31 mouse cellular contexts compared by ENCODE assay signal in the genomic region with DNA sequence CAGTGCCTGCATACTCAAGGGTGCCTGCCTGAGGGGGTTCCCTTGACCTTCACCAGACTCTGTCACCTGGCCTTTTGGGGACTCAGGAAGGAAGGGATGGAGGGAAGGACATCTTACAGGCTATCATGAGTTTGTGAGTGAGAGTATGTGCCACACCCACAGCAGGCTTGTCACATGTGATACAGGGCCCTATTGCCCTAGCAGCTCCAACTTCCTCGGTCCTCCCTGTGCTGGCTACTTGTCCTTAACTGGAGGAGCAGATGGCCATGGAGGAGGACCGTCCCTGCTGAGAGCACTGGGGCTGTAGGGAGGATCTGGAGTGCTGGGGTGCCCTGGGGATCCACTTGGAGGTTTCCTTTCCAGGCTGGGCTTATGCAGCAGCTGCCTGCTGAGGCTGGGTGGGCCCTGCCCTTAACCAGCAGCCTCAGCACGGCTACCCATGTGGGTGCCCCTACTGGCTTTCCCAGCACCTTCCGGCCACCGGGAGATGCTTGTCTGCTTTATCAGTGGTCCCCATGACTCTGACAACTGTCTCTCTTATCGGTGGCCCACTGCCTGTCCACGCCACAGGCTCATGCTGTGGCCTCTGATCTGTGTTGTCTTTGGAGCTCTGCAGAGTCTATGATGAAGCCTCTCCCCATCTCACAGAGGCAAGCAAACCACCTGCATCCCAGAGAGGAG. TPM values are rescaled to one million over a fixed set of nuclear protein-coding genes. Genes with fewer than 3 reads are reported as not detected.
DNase-seq lines count a peak whose midpoint lies in the region; ATAC-seq and TF ChIP-seq lines count a peak whose summit lies in the region.
"Had no signal": no experiment of that assay in that cellular context is flagged by ENCODE, and none has a peak within 500 bp of the region (broad histone marks: within the 10 kb centered on the region; RNA-seq: fewer than 3 reads in every experiment).

No protein-coding gene starts in this region.

- peak; percentile 70 for ATAC-seq in G1E (ENCODE audit: extremely low read depth, insufficient number of reproducible peaks, low FRiP score, poor library complexity, severe bottlenecking)
- ATAC-seq in liver, postnatal 0 days = 0 out of 2 replicates have a peak, but pooled peaks have one; percentile 5
- ATAC-seq: activated CD4-positive, CD25-positive, alpha-beta regulatory T cell, adult 4 months; forebrain, embryonic 13.5 days; midbrain, embryonic 15.5 days had no signal

- no peak overlapping the region for H3K4me2 ChIP-seq in liver, postnatal 0 days (ENCODE audit: low read depth, low read length)
- H3K4me2 ChIP-seq: forebrain, embryonic 13.5 days; midbrain, embryonic 15.5 days had no signal

- H3K27ac ChIP-seq in liver, postnatal 0 days (ENCODE audit: low read depth) = no peak overlapping the region
- H3K27ac ChIP-seq: embryonic facial prominence, embryonic 10.5 days; forebrain, embryonic 13.5 days; heart, adult 2 months; macrophage; midbrain, embryonic 15.5 days had no signal

- no peaks in the 10 kb centered on the region for H3K27me3 ChIP-seq in G1E (ENCODE audit: insufficient read depth, low read length)
- no peaks in the 10 kb centered on the region for H3K27me3 ChIP-seq in liver, postnatal 0 days (ENCODE audit: insufficient read depth, low read length)
- H3K27me3 ChIP-seq: forebrain, embryonic 13.5 days; midbrain, embryonic 15.5 days had no signal

- H3K36me3 ChIP-seq in G1E (replicated peaks) = peaks cover 34% of the 10 kb centered on the region
- H3K36me3 ChIP-seq in liver, postnatal 0 days (replicated peaks; ENCODE audit: insufficient read depth, low read length) = no peaks in the 10 kb centered on the region
- H3K36me3 ChIP-seq: midbrain, embryonic 15.5 days had no signal

- H3K9me3 ChIP-seq in G1E (replicated peaks) = no peaks in the 10 kb centered on the region
- no peaks in the 10 kb centered on the region for H3K9me3 ChIP-seq in liver, postnatal 0 days (ENCODE audit: low read length)
- H3K9me3 ChIP-seq: embryonic facial prominence, embryonic 10.5 days; forebrain, embryonic 13.5 days; midbrain, embryonic 15.5 days had no signal

- WGBS in liver, postnatal 0 days (ENCODE audit: insufficient replicate concordance) = 52% methylated on average over 7 of the region's 7 CpGs

- no peak overlapping the region for H3K9ac ChIP-seq in liver, postnatal 0 days (replicated peaks)
- H3K9ac ChIP-seq: forebrain, embryonic 13.5 days; midbrain, embryonic 15.5 days had no signal

- peak; percentile 73 for TF ChIP-seq EP300 in liver, postnatal 0 days (IDR thresholded peaks at IDR 0.05; ENCODE audit: low read depth)

- no peak for TF ChIP-seq CTCF in G1E (IDR thresholded peaks at IDR 0.05; ENCODE audit: low read depth, low read length)
- TF ChIP-seq CTCF in liver, postnatal 0 days (IDR thresholded peaks at IDR 0.05; ENCODE audit: low read depth) = no peak

- peak; percentile 86 for DNase-seq in G1E (ENCODE audit: low spot score)
- DNase-seq in c-Kit-positive CD71-positive TER-119-positive erythroid progenitor cells, embryonic 14.5 days (ENCODE audit: low spot score) = peak; percentile 34
- DNase-seq in liver = peak; percentile 72
- no peak for DNase-seq in liver, postnatal 0 days
- DNase-seq in heart, postnatal 36 days = no peak
- no peak for DNase-seq in urinary bladder, adult 2 months (ENCODE audit: low spot score)
- DNase-seq in kidney, adult 8-10 months = no peak
- DNase-seq in heart, adult 11 months = no peak
- DNase-seq: adrenal gland, postnatal 14 days; cerebellum, adult 11-12 months; cerebellum, postnatal 36 days; gastrocnemius, postnatal 14 days; heart, adult 2 months; kidney, postnatal 4 days; layer of hippocampus, adult 9-11 months; right cerebral cortex, postnatal 4 days; thymus, postnatal 14 days had no signal

- intact Hi-C loops in heart, postnatal 36 days (cut with DNase I) = loop anchor here (5.0 kb wide), 1 partner anchor 160 kb away; no protein-coding TSS in a partner anchor

- peak overlapping the region; percentile 58; the same call in 1 of the 2 replicates for H3K4me3 ChIP-seq in G1E (ENCODE audit: low read depth, low read length)
- no peak overlapping the region for H3K4me3 ChIP-seq in liver, postnatal 0 days (ENCODE audit: low read depth, low read length)
- H3K4me3 ChIP-seq: embryonic facial prominence, embryonic 10.5 days; forebrain, embryonic 13.5 days; heart, adult 2 months; midbrain, embryonic 15.5 days had no signal

- peaks cover 96% of the 10 kb centered on the region for H3K4me1 ChIP-seq in G1E (ENCODE audit: insufficient read depth, low read depth, low read length)
- peaks cover 40% of the 10 kb centered on the region for H3K4me1 ChIP-seq in liver, postnatal 0 days (ENCODE audit: insufficient read depth)
- H3K4me1 ChIP-seq: forebrain, embryonic 13.5 days; midbrain, embryonic 15.5 days had no signal

RNA-seq across cellular contexts. Expression of gene Dnajb8, which starts 29.9 kb away (rescaled TPM):
- total RNA-seq in G1E (2014; fragmentation: Nextera tagmentation) (not detected in 2 replicates), G1E (2017) (0.11 TPM in 1 of 2 replicates, not detected in the other)
- polyA plus RNA-seq in G1E (2012) = not detected in 2 replicates
- not detected in 2 replicates for polyA plus RNA-seq in liver, postnatal 0 days (2015; fragmentation: Nextera tagmentation; extraction: Ambion mirVana)
- not detected for total RNA-seq in heart, postnatal 36 days (2021)
- not detected in 2 replicates for polyA plus RNA-seq in urinary bladder, adult 2 months (2012; rRNA removed)
- total RNA-seq: adrenal gland, postnatal 14 days; gastrocnemius, postnatal 14 days; heart, adult 2 months; hematopoietic stem cell, adult 5-6 weeks; left cerebral cortex, postnatal 14 days; neutrophil, adult 5-6 weeks had no signal
- polyA plus RNA-seq: activated CD4-positive, CD25-positive, alpha-beta regulatory T cell, adult 4 months; C2C12; embryonic facial prominence, embryonic 10.5 days; forebrain, embryonic 13.5 days; heart, embryonic 14.5 days; kidney, embryonic 14.5 days; limb, embryonic 14.5 days; lung, embryonic 16.5 days; macrophage; midbrain, embryonic 15.5 days; stomach, embryonic 16.5 days had no signal

RNA-seq across cellular contexts. Expression of gene Gata2, which starts 58.2 kb away (rescaled TPM):
- total RNA-seq in G1E (2014; fragmentation: Nextera tagmentation) (264 and 265 TPM in 2 replicates), G1E (2017) (127 and 145 TPM in 2 replicates)
- polyA plus RNA-seq in G1E (2012) = 1,748 and 2,211 TPM in 2 replicates
- 4.1 and 4.4 TPM in 2 replicates for polyA plus RNA-seq in liver, postnatal 0 days (2015; fragmentation: Nextera tagmentation; extraction: Ambion mirVana)
- 10 to 100 TPM; 17.3 to 20.1 TPM for total RNA-seq in heart, postnatal 36 days (2021)
- polyA plus RNA-seq in urinary bladder, adult 2 months (2012; rRNA removed) = 41.4 and 55.5 TPM in 2 replicates
- polyA plus RNA-seq: activated CD4-positive, CD25-positive, alpha-beta regulatory T cell, adult 4 months had no signal

Comparison
In these comparisons a context has a peak if more than half of its experiments do, and no peak if none do; other contexts are left out.
1. DNase-seq: peak in G1E (single experiment), c-Kit-positive CD71-positive TER-119-positive erythroid progenitor cells, embryonic 14.5 days (single experiment) and liver (single experiment); none in liver, postnatal 0 days (single experiment), heart, postnatal 36 days (0 of 2), urinary bladder, adult 2 months (single experiment), kidney, adult 8-10 months (0 of 2) and heart, adult 11 months (single experiment).
2. RNA of gene Gata2, which starts 58.2 kb away (polyA plus RNA-seq): 1,748 to 2,211 TPM in G1E; 41.4 to 55.5 TPM in urinary bladder, adult 2 months and 4.1 to 4.4 TPM in liver, postnatal 0 days; every median in the first group is over 10 times any median in the second.